Mouse (Mus musculus) midbrain, embryonic 15.5 days (tissue): ENCODE results near the gene Fbxl15. TPM values are rescaled to one million over a fixed set of nuclear protein-coding genes. Genes with fewer than 3 reads are reported as not detected.

Source experiments
- ATAC-seq: fragments of 200-750 bp; cut with Nextera tagmentation; replicated peaks from 2 replicates; pipeline ENCODE4 v1.8.0; 2017; ENCODE audit warnings: moderate TSS enrichment
- H3K27ac ChIP-seq: fragments of 300-500 bp; sonication (generic); 2 replicates; pipeline ENCODE4 v1.5.1; 2015; ENCODE audit warnings: mild to moderate bottlenecking, inconsistent platforms
- H3K27me3 ChIP-seq: fragments of 300-500 bp; sonication (generic); replicated peaks from 2 replicates; pipeline ENCODE4 v1.6.1; 2015; ENCODE audit warnings: inconsistent platforms
- H3K36me3 ChIP-seq: fragments of 300-500 bp; sonication (generic); replicated peaks from 2 replicates; pipeline ENCODE4 v1.6.1; 2015; ENCODE audit warnings: inconsistent platforms
- H3K4me1 ChIP-seq: fragments of 300-500 bp; sonication (generic); 2 replicates; pipeline ENCODE4 v1.6.1; 2015; ENCODE audit warnings: inconsistent platforms
- H3K4me2 ChIP-seq: fragments of 300-500 bp; sonication (generic); 2 replicates; pipeline ENCODE4 v1.6.1; 2015; ENCODE audit warnings: inconsistent platforms, mild to moderate bottlenecking, moderate library complexity
- H3K4me3 ChIP-seq: fragments of 300-500 bp; sonication (generic); 2 replicates; pipeline ENCODE4 v1.5.1; 2015; ENCODE audit warnings: mild to moderate bottlenecking, inconsistent platforms
- H3K9ac ChIP-seq: fragments of 300-500 bp; sonication (generic); 2 replicates; pipeline ENCODE4 v1.6.1; 2015; ENCODE audit warnings: mild to moderate bottlenecking, inconsistent platforms
- H3K9me3 ChIP-seq: fragments of 300-500 bp; sonication (generic); 2 replicates; pipeline ENCODE4 v1.6.1; 2016; ENCODE audit warnings: inconsistent platforms
- WGBS: fragments of 180-500 bp; shearing (Covaris S2); methylation state at CpG from one replicate; pipeline ENCODE4 v1.1.7; 2015; ENCODE audit warnings: mixed read lengths; 5-methylcytosine and 5-hydroxymethylcytosine counted together
- polyA plus RNA-seq: library from polyadenylated mRNA; unstranded; fragments of >200 nt; fragmentation: Nextera tagmentation; extraction: Ambion mirVana; gene quantifications from 2 replicates; pipeline ENCODE4 v1.2.1, GENCODE M21; 2015

The Fbxl15 gene
- polyA plus RNA-seq, 1 experiment from 2014 or later: 48.2 TPM

- 31% methylated on average over 14 of the region's 14 CpGs for whole genome bisulfite sequencing
- H3K4me1 ChIP-seq: peaks cover 65% of the 10 kb centered on the region
- H3K4me3 ChIP-seq: peak overlapping the region; percentile 60
- peak overlapping the region; percentile 93 for H3K4me2 ChIP-seq
- H3K9ac ChIP-seq: peak overlapping the region; percentile 62
- H3K36me3 ChIP-seq: peaks cover 16% of the 10 kb centered on the region; the same call in 1 of the 2 replicates
- peak; percentile 0; the same call in 1 of the 2 replicates for ATAC-seq
- peak overlapping the region; percentile 97 for H3K27ac ChIP-seq
- H3K9me3 ChIP-seq: no peaks in the 10 kb centered on the region
- H3K27me3 ChIP-seq: no peaks in the 10 kb centered on the region
Measured at GRCm38 (mm10) chr19:46327531-46328064, 386 bp upstream of the Fbxl15 start.

DNA sequence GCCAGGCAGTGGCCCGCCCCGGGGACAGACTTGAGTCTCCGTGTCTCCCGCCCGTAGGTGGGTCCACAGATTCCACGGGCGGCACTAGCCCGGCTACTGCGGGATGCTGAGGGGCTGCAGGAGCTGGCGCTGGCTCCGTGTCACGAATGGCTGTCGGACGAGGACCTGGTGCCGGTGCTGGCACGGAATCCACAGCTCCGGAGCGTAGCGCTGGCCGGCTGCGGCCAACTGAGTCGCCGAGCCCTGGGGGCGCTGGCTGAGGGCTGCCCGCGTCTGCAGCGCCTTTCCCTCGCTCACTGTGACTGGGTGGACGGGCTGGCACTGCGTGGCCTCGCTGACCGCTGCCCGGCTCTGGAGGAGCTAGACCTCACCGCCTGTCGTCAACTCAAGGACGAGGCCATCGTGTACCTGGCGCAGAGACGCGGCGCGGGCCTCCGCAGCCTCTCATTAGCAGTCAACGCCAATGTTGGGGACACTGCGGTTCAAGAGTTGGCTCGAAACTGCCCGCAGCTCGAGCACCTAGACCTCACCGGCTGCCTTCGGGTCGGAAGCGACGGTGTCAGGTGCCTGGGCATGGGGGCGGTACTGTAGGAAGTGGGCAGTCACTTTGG lies 1.2 kb downstream of the Fbxl15 start:
- WGBS: under 1% methylated on average over 54 of the region's 54 CpGs
- peak; percentile 7 for ATAC-seq
- H3K4me3 ChIP-seq: peak overlapping the region; percentile 60
- H3K4me2 ChIP-seq: peak overlapping the region; percentile 93
- no peaks in the 10 kb centered on the region for H3K27me3 ChIP-seq
- peaks cover 54% of the 10 kb centered on the region for H3K4me1 ChIP-seq
- H3K9ac ChIP-seq: peak overlapping the region; percentile 62
- H3K27ac ChIP-seq: peak overlapping the region; percentile 97
- peaks cover 16% of the 10 kb centered on the region; the same call in 1 of the 2 replicates for H3K36me3 ChIP-seq
- no peaks in the 10 kb centered on the region for H3K9me3 ChIP-seq

GRCm38 (mm10) chr19:46329951-46330350 lies 2.0 kb downstream of the Fbxl15 start:
- WGBS: 5% methylated on average over 16 of the region's 16 CpGs
- Histone ChIP-seq H3K36me3 (peaks cover 16% of the 10 kb centered on the region; the same call in 1 of the 2 replicates), H3K9me3 (no peaks in the 10 kb centered on the region), H3K4me2 (peak overlapping the region; percentile 93), H3K9ac (no peak overlapping the region; the same call in 1 of the 2 replicates), H3K27me3 (no peaks in the 10 kb centered on the region), H3K4me3 (peak overlapping the region; percentile 60), H3K4me1 (peaks cover 46% of the 10 kb centered on the region), H3K27ac (peak overlapping the region; percentile 2; the same call in 1 of the 2 replicates)
- ATAC-seq: no peak

DNA sequence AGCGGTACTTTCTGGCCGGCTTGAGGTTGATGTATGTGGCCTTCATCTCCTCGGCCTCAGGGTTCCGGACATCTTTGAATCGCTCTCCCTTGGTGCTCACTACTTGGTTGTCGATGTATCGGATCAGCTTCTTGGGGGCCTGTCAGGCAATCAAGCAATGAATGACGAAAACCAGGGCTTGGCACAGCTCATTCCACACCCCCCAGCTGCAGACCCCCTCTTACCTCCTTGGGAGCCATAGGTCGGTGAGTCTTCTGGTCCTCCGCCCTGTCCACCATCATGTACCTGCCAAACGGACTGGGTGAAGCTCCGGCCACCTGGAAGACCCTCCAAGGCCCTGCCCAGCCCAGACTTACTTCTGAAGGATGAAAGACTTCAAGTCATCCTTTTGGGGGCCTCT lies 2.7 kb downstream of the Fbxl15 start:
- Histone ChIP-seq H3K9ac (no peak overlapping the region), H3K27ac (no peak overlapping the region), H3K27me3 (no peaks in the 10 kb centered on the region), H3K36me3 (peaks cover 16% of the 10 kb centered on the region; the same call in 1 of the 2 replicates), H3K4me3 (no peak overlapping the region), H3K9me3 (no peaks in the 10 kb centered on the region), H3K4me2 (no peak overlapping the region), H3K4me1 (peaks cover 38% of the 10 kb centered on the region)
- ATAC-seq: no peak
- WGBS: 94% methylated on average over 12 of the region's 12 CpGs

GRCm38 (mm10) chr19:46331326-46331725 lies 3.3 kb downstream of the Fbxl15 start:
- Histone ChIP-seq H3K4me2 (no peak overlapping the region), H3K27me3 (no peaks in the 10 kb centered on the region), H3K36me3 (peaks cover 16% of the 10 kb centered on the region; the same call in 1 of the 2 replicates), H3K27ac (no peak overlapping the region), H3K4me3 (no peak overlapping the region), H3K9me3 (no peaks in the 10 kb centered on the region), H3K4me1 (peaks cover 36% of the 10 kb centered on the region), H3K9ac (no peak overlapping the region)
- ATAC-seq: no peak
- WGBS: 90% methylated on average over 14 of the region's 14 CpGs

DNA sequence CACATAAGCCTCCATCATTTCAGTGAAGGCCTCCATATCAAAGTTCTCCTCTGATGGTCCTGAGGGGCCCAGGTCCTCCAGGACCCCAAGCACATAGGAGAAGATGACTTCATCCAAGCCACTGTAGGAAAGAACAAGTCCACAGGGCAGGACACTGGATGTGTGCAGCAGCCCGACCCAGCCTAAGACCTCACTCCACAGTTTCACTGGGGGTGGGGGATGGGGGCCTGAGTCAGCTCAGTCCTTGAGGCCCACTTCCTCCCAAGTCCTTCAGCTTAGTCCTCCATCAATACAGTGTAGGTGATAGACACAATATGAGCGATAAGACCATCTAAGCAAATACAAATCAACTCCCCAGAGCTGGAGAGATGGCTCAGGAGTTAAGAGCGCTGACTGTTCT lies 4.0 kb downstream of the Fbxl15 start:
- 85% methylated on average over 3 of the region's 3 CpGs for WGBS

DNA sequence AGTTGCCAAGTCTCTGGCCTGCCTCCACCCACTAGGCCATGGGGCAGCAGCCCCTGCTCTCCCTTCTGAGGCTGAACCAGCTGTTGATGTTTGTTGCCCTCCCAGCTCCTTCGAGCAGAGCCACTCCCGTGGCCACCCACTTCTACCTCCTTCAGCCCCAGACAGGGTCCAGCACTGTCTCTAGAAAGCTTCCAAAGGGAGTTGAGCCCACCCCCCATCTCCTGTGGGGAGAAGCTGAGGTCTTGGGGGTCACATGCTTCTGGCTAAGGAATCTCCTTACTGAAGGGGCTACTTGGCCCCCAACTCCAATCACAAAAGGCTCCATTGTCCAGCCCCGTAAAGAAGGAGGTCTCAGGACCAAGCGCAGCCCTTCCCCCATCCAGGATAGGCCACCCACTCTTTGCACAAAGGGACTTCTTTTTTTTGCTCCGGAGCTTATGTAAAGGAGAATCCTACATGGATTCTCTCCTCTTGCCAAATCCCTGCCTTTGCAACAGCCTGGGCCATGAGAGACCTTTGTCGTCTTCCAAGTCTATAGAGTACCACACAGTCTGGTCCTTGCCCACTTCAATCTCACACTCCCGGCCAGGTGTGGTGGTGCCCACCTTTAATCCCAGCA lies 4.8 kb downstream of the Fbxl15 start:
- Histone ChIP-seq H3K9me3 (no peaks in the 10 kb centered on the region), H3K9ac (no peak overlapping the region), H3K36me3 (peaks cover 16% of the 10 kb centered on the region; the same call in 1 of the 2 replicates), H3K27ac (no peak overlapping the region), H3K4me3 (no peak overlapping the region), H3K4me1 (peaks cover 36% of the 10 kb centered on the region), H3K27me3 (no peaks in the 10 kb centered on the region), H3K4me2 (no peak overlapping the region)
- ATAC-seq: no peak
- 27% methylated on average over 7 of the region's 7 CpGs for WGBS

More for the DNA sequence above, 4.0 kb downstream of the Fbxl15 start:
- peaks cover 16% of the 10 kb centered on the region; the same call in 1 of the 2 replicates for H3K36me3 ChIP-seq
- H3K4me2 ChIP-seq: no peak overlapping the region
- ATAC-seq: no peak
- no peak overlapping the region for H3K9ac ChIP-seq
- H3K4me3 ChIP-seq: no peak overlapping the region
- no peaks in the 10 kb centered on the region for H3K27me3 ChIP-seq
- no peak overlapping the region for H3K27ac ChIP-seq
- H3K9me3 ChIP-seq: no peaks in the 10 kb centered on the region
- H3K4me1 ChIP-seq: peaks cover 35% of the 10 kb centered on the region

DNA sequence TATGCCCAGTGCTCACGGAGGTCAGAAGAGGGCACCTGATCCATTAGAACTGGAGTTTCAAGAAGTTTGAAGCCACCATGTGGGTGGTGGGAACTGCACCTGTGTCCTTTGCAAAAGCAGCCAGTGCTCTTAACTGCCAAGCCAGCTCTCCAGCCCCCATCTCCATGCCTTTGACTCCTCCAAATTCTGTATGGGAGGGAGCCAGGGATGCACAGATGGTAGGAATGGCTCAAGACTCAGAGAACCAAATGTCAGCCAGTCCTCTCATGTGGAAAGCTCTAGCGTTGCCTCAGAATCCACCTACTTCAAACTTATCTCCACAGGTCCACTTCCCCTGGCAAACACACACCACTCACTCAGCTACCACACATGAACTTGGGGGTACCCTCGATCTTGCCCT lies 5.9 kb downstream of the Fbxl15 start:
- peaks cover 37% of the 10 kb centered on the region for H3K4me1 ChIP-seq
- H3K9ac ChIP-seq: no peak overlapping the region
- no peaks in the 10 kb centered on the region for H3K9me3 ChIP-seq
- no peak overlapping the region for H3K4me2 ChIP-seq
- peaks cover 16% of the 10 kb centered on the region; the same call in 1 of the 2 replicates for H3K36me3 ChIP-seq
- H3K27ac ChIP-seq: no peak overlapping the region
- H3K4me3 ChIP-seq: no peak overlapping the region
- H3K27me3 ChIP-seq: no peaks in the 10 kb centered on the region
- 94% methylated on average over 3 of the region's 3 CpGs for WGBS
- no peak for ATAC-seq

GRCm38 (mm10) chr19:46337719-46338330 lies 9.8 kb downstream of the Fbxl15 start:
- peak overlapping the region; percentile 78 for H3K4me2 ChIP-seq
- H3K9ac ChIP-seq: peak overlapping the region; percentile 65
- H3K4me3 ChIP-seq: peak overlapping the region; percentile 69
- no peaks in the 10 kb centered on the region; the same call in 1 of the 2 replicates for H3K36me3 ChIP-seq
- peak overlapping the region; percentile 80 for H3K27ac ChIP-seq
- H3K9me3 ChIP-seq: no peaks in the 10 kb centered on the region
- peak; percentile 16 for ATAC-seq
- H3K4me1 ChIP-seq: peaks cover 29% of the 10 kb centered on the region
- H3K27me3 ChIP-seq: no peaks in the 10 kb centered on the region
- WGBS: 32% methylated on average over 15 of the region's 15 CpGs

GRCm38 (mm10) chr19:46338331-46338936 lies 10.4 kb downstream of the Fbxl15 start, which contains the start of gene Cuedc2:
Gene Cuedc2, minus strand, starts transcription at chr19:46338702.
- Histone ChIP-seq H3K27ac (peak within 1 kb of the TSS; percentile 80), H3K9me3 (no peaks in the 10 kb centered on the region), H3K4me2 (peak within 1 kb of the TSS; percentile 78), H3K4me1 (peaks cover 27% of the 10 kb centered on the region), H3K9ac (peak within 1 kb of the TSS; percentile 65), H3K27me3 (no peaks in the 10 kb centered on the region), H3K4me3 (peak within 1 kb of the TSS; percentile 69), H3K36me3 (no peaks in the 10 kb centered on the region)
- peak; percentile 91 for ATAC-seq
- under 1% methylated on average over 31 of the region's 31 CpGs for WGBS

DNA sequence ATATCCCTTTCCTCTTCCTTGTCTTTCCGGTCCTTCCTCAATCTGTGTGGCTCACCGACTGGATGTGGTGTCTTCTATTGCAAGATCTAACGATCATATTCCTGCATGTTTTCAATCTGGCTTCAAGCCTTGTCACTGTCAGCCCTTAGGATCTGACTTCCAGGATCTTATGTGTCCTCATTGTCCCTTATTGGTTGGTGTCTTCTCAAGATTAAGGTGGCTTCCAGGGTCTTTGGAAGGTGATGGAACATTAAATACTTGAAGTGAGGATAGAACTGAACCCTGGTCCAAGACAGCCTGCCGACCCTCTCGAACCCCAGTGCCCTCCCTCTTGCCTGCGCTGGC lies 10.9 kb downstream of the Fbxl15 start:
- ATAC-seq: no peak; the same call in none of the 2 replicates
- no peaks in the 10 kb centered on the region for H3K27me3 ChIP-seq
- H3K4me3 ChIP-seq: peak overlapping the region; percentile 69
- WGBS: 55% methylated on average over 6 of the region's 6 CpGs
- peak overlapping the region; percentile 40 for H3K4me2 ChIP-seq
- peak overlapping the region; percentile 64 for H3K27ac ChIP-seq
- H3K9me3 ChIP-seq: no peaks in the 10 kb centered on the region
- H3K36me3 ChIP-seq: no peaks in the 10 kb centered on the region
- H3K9ac ChIP-seq: 0 out of 2 replicates have a peak overlapping the region, but pooled peaks have one; percentile 33
- peaks cover 27% of the 10 kb centered on the region for H3K4me1 ChIP-seq
